Mouse (Mus musculus) embryonic facial prominence, embryonic 14.5 days (tissue): ENCODE data around the gene 1190007I07Rik. TPM values are rescaled to one million over a fixed set of nuclear protein-coding genes. Genes with fewer than 3 reads are reported as not detected.

ENCODE experiments used
- ATAC-seq: fragments of 200-750 bp; cut with Nextera tagmentation; 2 replicates; pipeline ENCODE4 v1.8.0; 2017; ENCODE audit warnings: low read depth, moderate number of reproducible peaks, moderate TSS enrichment
- DNase-seq: peaks from one replicate; pipeline ENCODE4 v3.0.0-alpha.2; 2015; ENCODE audit warnings: low spot score
- H3K27ac ChIP-seq: fragments of 300-500 bp; sonication (generic); replicated peaks from 2 replicates; pipeline ENCODE4 v1.5.1; 2014; ENCODE audit warnings: low read depth, mild to moderate bottlenecking, low read length, moderate library complexity
- H3K27me3 ChIP-seq: fragments of 300-500 bp; sonication (generic); replicated peaks from 2 replicates; pipeline ENCODE4 v1.6.1; 2014; ENCODE audit warnings: low read length; ENCODE audit not compliant: control insufficient read depth, insufficient read depth
- H3K36me3 ChIP-seq: fragments of 300-500 bp; sonication (generic); 2 replicates; pipeline ENCODE4 v1.6.1; 2014; ENCODE audit warnings: low read length, mixed read lengths; ENCODE audit not compliant: control insufficient read depth, insufficient read depth
- H3K4me1 ChIP-seq: fragments of 300-500 bp; sonication (generic); 2 replicates; pipeline ENCODE4 v1.6.1; 2014; ENCODE audit warnings: antibody characterized with exemption, low read length; ENCODE audit not compliant: control insufficient read depth, insufficient read depth
- H3K4me2 ChIP-seq: fragments of 300-500 bp; sonication (generic); 2 replicates; pipeline ENCODE4 v1.6.1; 2014; ENCODE audit warnings: low read depth, mild to moderate bottlenecking, low read length, moderate library complexity, mixed read lengths
- H3K4me3 ChIP-seq: fragments of 300-500 bp; sonication (generic); 2 replicates; pipeline ENCODE4 v1.5.1; 2014; ENCODE audit warnings: low read depth, mild to moderate bottlenecking, low read length
- H3K9ac ChIP-seq: fragments of 300-500 bp; sonication (generic); 2 replicates; pipeline ENCODE4 v1.6.1; 2014; ENCODE audit warnings: low read depth, mild to moderate bottlenecking, low read length, moderate library complexity, mixed read lengths
- H3K9me3 ChIP-seq: fragments of 300-500 bp; sonication (generic); 2 replicates; pipeline ENCODE4 v1.6.1; 2016; ENCODE audit warnings: low read length; ENCODE audit not compliant: control insufficient read depth
- WGBS: fragments of 180-500 bp; shearing (Covaris S2); extraction: QIAGEN DNeasy Blood & Tissue Kit; methylation state at CpG from one replicate; pipeline ENCODE4 v1.1.7; 2014; 5-methylcytosine and 5-hydroxymethylcytosine counted together
- polyA plus RNA-seq: library from polyadenylated mRNA; unstranded; fragments of >200 nt; fragmentation: Nextera tagmentation; extraction: Ambion mirVana; gene quantifications from 2 replicates; pipeline ENCODE4 v1.2.1, GENCODE M21; 2014

1190007I07Rik gene
- polyA plus RNA-seq, 1 experiment from 2014 or later = 33.0 TPM

- Histone ChIP-seq H3K9ac (no peak overlapping the region), H3K4me1 (no peaks in the 10 kb centered on the region), H3K36me3 (peaks cover 31% of the 10 kb centered on the region), H3K27me3 (no peaks in the 10 kb centered on the region), H3K4me3 (no peak overlapping the region), H3K4me2 (no peak overlapping the region), H3K27ac (no peak overlapping the region), H3K9me3 (no peaks in the 10 kb centered on the region)
- 73% methylated on average over 5 of the region's 5 CpGs for WGBS
- ATAC-seq (no peak), DNase-seq (no peak)
Observed at GRCm38 (mm10) chr10:82652625-82653024, 29.6 kb upstream of the 1190007I07Rik start.

GRCm38 (mm10) chr10:82651221-82651620, 28.2 kb upstream of the 1190007I07Rik start:
- Histone ChIP-seq H3K9ac (no peak overlapping the region), H3K27ac (no peak overlapping the region), H3K36me3 (peaks cover 44% of the 10 kb centered on the region), H3K9me3 (no peaks in the 10 kb centered on the region), H3K27me3 (no peaks in the 10 kb centered on the region), H3K4me2 (no peak overlapping the region), H3K4me3 (no peak overlapping the region), H3K4me1 (no peaks in the 10 kb centered on the region)
- ATAC-seq (no peak), DNase-seq (no peak)
- WGBS = 89% methylated on average over 5 of the region's 5 CpGs

- H3K36me3 ChIP-seq = peaks cover 79% of the 10 kb centered on the region
- H3K4me1 ChIP-seq = no peaks in the 10 kb centered on the region
- ATAC-seq = no peak
- WGBS = 91% methylated on average over 17 of the region's 17 CpGs
- no peak overlapping the region for H3K27ac ChIP-seq
- H3K4me3 ChIP-seq = no peak overlapping the region
- no peaks in the 10 kb centered on the region for H3K27me3 ChIP-seq
- no peak for DNase-seq
- H3K9ac ChIP-seq = no peak overlapping the region
- H3K4me2 ChIP-seq = no peak overlapping the region
- no peaks in the 10 kb centered on the region for H3K9me3 ChIP-seq
Observed at GRCm38 (mm10) chr10:82647205-82647811, 24.3 kb upstream of the 1190007I07Rik start.

- Histone ChIP-seq H3K9ac (no peak overlapping the region), H3K27ac (no peak overlapping the region), H3K4me3 (no peak overlapping the region), H3K36me3 (peaks cover 78% of the 10 kb centered on the region), H3K4me1 (no peaks in the 10 kb centered on the region), H3K27me3 (no peaks in the 10 kb centered on the region), H3K9me3 (no peaks in the 10 kb centered on the region), H3K4me2 (no peak overlapping the region)
- WGBS = 93% methylated on average over 8 of the region's 8 CpGs
- ATAC-seq = no peak
- no peak for DNase-seq
Observed at GRCm38 (mm10) chr10:82646083-82646482, 23.1 kb upstream of the 1190007I07Rik start.

- H3K4me3 ChIP-seq = no peak overlapping the region
- H3K36me3 ChIP-seq = peaks cover 90% of the 10 kb centered on the region
- ATAC-seq = no peak
- no peak overlapping the region for H3K4me2 ChIP-seq
- H3K9me3 ChIP-seq = no peaks in the 10 kb centered on the region
- WGBS = 92% methylated on average over 9 of the region's 9 CpGs
- H3K27me3 ChIP-seq = no peaks in the 10 kb centered on the region
- H3K27ac ChIP-seq = no peak overlapping the region
- H3K4me1 ChIP-seq = no peaks in the 10 kb centered on the region
- no peak overlapping the region for H3K9ac ChIP-seq
- DNase-seq = no peak
Observed at GRCm38 (mm10) chr10:82641481-82641880, 18.5 kb upstream of the 1190007I07Rik start.

- no peak overlapping the region for H3K9ac ChIP-seq
- ATAC-seq = no peak
- H3K27ac ChIP-seq = no peak overlapping the region; the same call in 1 of the 2 replicates
- H3K9me3 ChIP-seq = no peaks in the 10 kb centered on the region
- H3K36me3 ChIP-seq = peaks cover 80% of the 10 kb centered on the region
- no peak overlapping the region for H3K4me3 ChIP-seq
- H3K27me3 ChIP-seq = no peaks in the 10 kb centered on the region
- no peaks in the 10 kb centered on the region for H3K4me1 ChIP-seq
- DNase-seq = no peak
- no peak overlapping the region for H3K4me2 ChIP-seq
- WGBS = 89% methylated on average over 8 of the region's 8 CpGs
Observed at GRCm38 (mm10) chr10:82639032-82639698, 16.1 kb upstream of the 1190007I07Rik start.

- ATAC-seq (no peak), DNase-seq (peak; percentile 16)
- Histone ChIP-seq H3K27me3 (no peaks in the 10 kb centered on the region), H3K27ac (no peak overlapping the region), H3K9ac (no peak overlapping the region), H3K4me2 (no peak overlapping the region), H3K4me3 (no peak overlapping the region), H3K36me3 (peaks cover 67% of the 10 kb centered on the region), H3K9me3 (no peaks in the 10 kb centered on the region), H3K4me1 (no peaks in the 10 kb centered on the region)
- 96% methylated on average over 3 of the region's 3 CpGs for WGBS
Observed at GRCm38 (mm10) chr10:82636321-82636720, 13.3 kb upstream of the 1190007I07Rik start.

- H3K9ac ChIP-seq = no peak overlapping the region
- no peak for DNase-seq
- WGBS = 96% methylated on average over 7 of the region's 7 CpGs
- H3K27ac ChIP-seq = no peak overlapping the region
- no peak overlapping the region for H3K4me2 ChIP-seq
- peaks cover 48% of the 10 kb centered on the region for H3K36me3 ChIP-seq
- no peaks in the 10 kb centered on the region for H3K9me3 ChIP-seq
- H3K4me1 ChIP-seq = peaks cover 3% of the 10 kb centered on the region; the same call in 1 of the 2 replicates
- no peaks in the 10 kb centered on the region for H3K27me3 ChIP-seq
- H3K4me3 ChIP-seq = no peak overlapping the region
- no peak for ATAC-seq
Observed at GRCm38 (mm10) chr10:82634348-82634747, 11.3 kb upstream of the 1190007I07Rik start.
